Mouse (Mus musculus) gastrocnemius, postnatal 36 days (tissue): ENCODE measurements around the gene Rimbp2. TPM values are rescaled to one million over a fixed set of nuclear protein-coding genes. Genes with fewer than 3 reads are reported as not detected.
"Not testable (repeated sequence)": the region's sequence is repeated elsewhere in the genome, so short reads cannot be mapped to it uniquely, and the experiment has no call there.

ENCODE experiments used
- DNase-seq, 2 experiments: peaks; one replicate each; pipeline ENCODE4 v3.0.0; 2022
- intact Hi-C: fragments of 180-260 bp; cut with DNase I; formaldehyde crosslinking; loops from one replicate; pipeline ENCODE4 v1.15.1; 2025
- long read RNA-seq, 2 experiments: library from polyadenylated mRNA; stranded (forward); transcript quantifications; one replicate each; pipeline ENCODE4 v2.0.0; 2021
- total RNA-seq, 2 experiments: library from RNA; stranded (reverse); gene quantifications; 2 replicates each; pipeline ENCODE4 v1.2.3; 2021

The Rimbp2 gene
- not detected for total RNA-seq
- long read RNA-seq, experiment 1, result 0 reads
- long read RNA-seq, experiment 2, result 0 reads

- intact Hi-C loops, result no loop called here
- no peak for DNase-seq
Measured at GRCm38 (mm10) chr5:128953278-128954070, at the start of gene Rimbp2. Gene Rimbp2, minus strand, starts transcription at chr5:128953486.

GRCm38 (mm10) chr5:129002571-129003011 lies 49.3 kb upstream of the Rimbp2 start:
- DNase-seq, result no peak
- intact Hi-C loops, result no loop called here

GRCm38 (mm10) chr5:129000706-129001468 lies 47.6 kb upstream of the Rimbp2 start:
- peak in 1 of 2 experiments; percentile 41 for DNase-seq
- intact Hi-C loops, result no loop called here

- DNase-seq, result no peak
- intact Hi-C loops, result no loop called here
Measured at GRCm38 (mm10) chr5:128987141-128987954, 34.1 kb upstream of the Rimbp2 start.

GRCm38 (mm10) chr5:128985946-128986345 lies 32.7 kb upstream of the Rimbp2 start:
- no peak for DNase-seq
- intact Hi-C loops, result no loop called here

GRCm38 (mm10) chr5:128984536-128984935 lies 31.2 kb upstream of the Rimbp2 start:
- intact Hi-C loops, result no loop called here
- no peak for DNase-seq

- DNase-seq, result peak; percentile 43 to 54
- intact Hi-C loops, result no loop called here
Measured at GRCm38 (mm10) chr5:128981607-128982006, 28.3 kb upstream of the Rimbp2 start.

- no peak for DNase-seq
- intact Hi-C loops, result no loop called here
Measured at GRCm38 (mm10) chr5:128980857-128981256, 27.6 kb upstream of the Rimbp2 start.

GRCm38 (mm10) chr5:128978957-128979356 lies 25.7 kb upstream of the Rimbp2 start:
- intact Hi-C loops, result no loop called here
- DNase-seq, result no peak

- intact Hi-C loops, result not testable (repeated sequence)
Measured at GRCm38 (mm10) chr5:128977466-128977865, 24.2 kb upstream of the Rimbp2 start.

GRCm38 (mm10) chr5:128976266-128976665 lies 23.0 kb upstream of the Rimbp2 start:
- DNase-seq, result no peak
- intact Hi-C loops, result no loop called here

More at GRCm38 (mm10) chr5:128977466-128977865, 24.2 kb upstream of the Rimbp2 start:
- not testable (repeated sequence) for DNase-seq

- intact Hi-C loops, result no loop called here
- peak in 1 of 2 experiments; percentile 19 for DNase-seq
Measured at GRCm38 (mm10) chr5:128971298-128971697, 18.0 kb upstream of the Rimbp2 start.

GRCm38 (mm10) chr5:128970878-128971277 lies 17.6 kb upstream of the Rimbp2 start:
- DNase-seq, result no peak
- intact Hi-C loops, result no loop called here

GRCm38 (mm10) chr5:128964353-128964752 lies 11.1 kb upstream of the Rimbp2 start:
- intact Hi-C loops, result no loop called here
- DNase-seq, result no peak

GRCm38 (mm10) chr5:128958916-128959315 lies 5.6 kb upstream of the Rimbp2 start:
- intact Hi-C loops, result no loop called here
- no peak for DNase-seq

GRCm38 (mm10) chr5:128954371-128954770 lies 1.1 kb upstream of the Rimbp2 start:
- DNase-seq, intact Hi-C loops: not testable (repeated sequence)

GRCm38 (mm10) chr5:128952291-128953195 lies 743 bp downstream of the Rimbp2 start:
- DNase-seq, result no peak
- intact Hi-C loops, result no loop called here

- intact Hi-C loops, result no loop called here
- DNase-seq, result no peak
Measured at GRCm38 (mm10) chr5:128951472-128951871, 1.8 kb downstream of the Rimbp2 start.

- intact Hi-C loops, result no loop called here
- DNase-seq, result no peak
Measured at GRCm38 (mm10) chr5:128947093-128947492, 6.2 kb downstream of the Rimbp2 start.

GRCm38 (mm10) chr5:128940436-128940835 lies 12.8 kb downstream of the Rimbp2 start:
- intact Hi-C loops, result no loop called here
- no peak for DNase-seq
